Mouse (Mus musculus) kidney, postnatal 36 days (tissue): Measurements from ENCODE around the gene Dynlt1b.
"Not testable (repeated sequence)": the region's sequence is repeated elsewhere in the genome, so short reads cannot be mapped to it uniquely, and the experiment has no call there.

Experiments used
- DNase-seq, 2 experiments: peaks; one replicate each; pipeline ENCODE4 v3.0.0; 2021 to 2022; ENCODE audit warnings: mixed read lengths in 2 of 2

Gene Dynlt1b

DNA sequence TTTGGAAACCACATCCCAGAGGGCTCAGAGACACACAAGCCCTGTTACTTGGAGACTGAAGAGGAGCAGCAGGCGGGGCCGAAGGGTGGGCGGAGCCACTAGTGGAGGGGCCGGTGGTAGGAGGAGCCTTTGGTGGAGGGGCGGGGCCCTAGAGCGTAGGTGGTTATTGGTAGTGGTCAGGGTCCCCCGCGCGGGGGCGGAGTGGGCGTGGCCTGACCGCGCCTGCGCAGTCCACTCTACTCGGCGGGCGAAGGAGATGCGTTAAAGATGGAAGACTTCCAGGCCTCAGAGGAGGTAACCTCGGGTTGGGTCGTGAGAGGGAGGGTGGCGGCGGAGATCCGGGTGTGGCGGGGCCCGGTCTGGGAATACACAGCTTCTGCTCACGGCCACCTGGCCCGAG is at the start of gene Dynlt1b:
Gene Dynlt1b (plus strand): TSS at position 168 of the 400 bp plus-strand sequence.
- peak; percentile 100 for DNase-seq

DNA sequence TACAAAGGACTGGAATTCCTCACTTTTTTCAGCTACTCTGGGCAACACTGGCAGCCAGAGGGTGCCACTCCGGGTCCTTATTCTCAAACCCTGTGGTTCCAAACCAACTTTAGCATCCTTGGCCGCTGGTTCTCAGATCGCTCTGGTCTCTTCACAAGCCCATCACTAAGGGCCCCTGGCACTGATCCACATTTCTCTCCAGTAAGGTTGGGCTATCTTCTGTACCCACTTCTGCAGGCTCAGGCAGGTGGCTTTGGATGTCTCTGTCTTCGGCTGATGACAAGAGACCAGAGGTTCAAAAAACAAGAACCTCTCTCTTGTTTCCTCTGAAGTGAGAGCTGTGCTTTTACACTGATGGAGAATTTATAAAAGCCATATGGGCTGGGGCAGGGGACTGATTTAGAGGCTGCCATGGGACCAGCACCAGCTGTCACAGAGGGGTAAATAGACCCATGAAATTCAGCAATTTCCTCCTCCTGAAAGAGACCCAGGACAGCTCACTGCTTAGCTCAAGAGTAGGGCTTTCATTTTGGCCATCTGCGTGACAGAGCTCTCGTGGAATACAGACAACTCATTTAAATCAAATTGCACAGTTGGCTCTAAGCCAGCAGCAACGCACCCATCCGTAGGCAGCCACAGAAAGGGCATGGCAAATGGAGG is 49.6 kb upstream of the Dynlt1b start:
- not testable (repeated sequence) for DNase-seq

DNA sequence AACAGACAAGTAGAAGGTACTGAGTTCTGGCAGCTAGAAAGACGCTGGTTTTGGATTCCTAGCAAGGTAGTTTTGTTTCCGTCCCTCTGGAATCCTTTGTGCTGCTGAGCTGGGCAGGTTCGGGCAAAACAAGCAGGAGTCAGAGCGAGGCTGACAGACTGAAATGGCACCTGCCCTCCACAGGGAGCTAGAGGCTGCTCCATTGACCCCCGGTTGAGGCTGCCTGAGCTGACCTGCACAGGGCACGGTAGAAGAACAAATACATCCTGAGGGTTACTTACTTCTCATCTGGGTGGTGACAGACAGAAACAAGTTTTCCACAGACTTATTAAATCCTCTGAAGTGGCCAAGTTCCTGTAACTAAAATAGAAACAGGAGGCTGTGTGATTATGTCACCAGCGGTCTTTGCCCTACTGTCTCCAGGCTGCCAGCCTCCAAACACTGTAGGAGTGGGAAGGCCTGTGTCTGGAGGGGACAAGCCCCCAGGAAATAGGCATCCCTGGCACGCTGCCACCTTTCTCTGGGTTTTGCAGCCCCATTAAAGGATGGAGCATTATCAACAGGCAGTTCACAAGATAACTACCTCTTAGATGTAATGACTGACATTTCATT is 48.7 kb upstream of the Dynlt1b start:
- not testable (repeated sequence) for DNase-seq

DNA sequence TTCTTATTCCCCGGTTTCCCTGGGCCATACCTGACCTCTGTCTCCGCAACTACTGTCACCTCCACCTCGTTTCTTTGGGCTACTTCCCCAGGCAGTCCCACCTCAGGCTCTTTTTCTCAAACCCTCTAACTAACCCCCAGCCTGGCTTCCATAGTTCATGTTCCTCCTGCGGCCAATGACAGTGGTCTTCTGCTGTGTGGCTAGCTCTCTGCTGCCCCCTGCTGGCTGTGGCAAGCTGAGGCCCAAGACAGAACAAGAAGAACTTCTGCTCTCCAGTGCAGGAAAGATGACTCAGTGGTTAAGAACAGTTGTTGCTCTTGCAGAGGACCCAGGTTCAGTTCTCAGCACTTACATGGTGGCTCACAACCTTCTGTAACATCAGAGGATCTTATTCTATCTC is 43.0 kb upstream of the Dynlt1b start:
- DNase-seq, result not testable (repeated sequence)

DNA sequence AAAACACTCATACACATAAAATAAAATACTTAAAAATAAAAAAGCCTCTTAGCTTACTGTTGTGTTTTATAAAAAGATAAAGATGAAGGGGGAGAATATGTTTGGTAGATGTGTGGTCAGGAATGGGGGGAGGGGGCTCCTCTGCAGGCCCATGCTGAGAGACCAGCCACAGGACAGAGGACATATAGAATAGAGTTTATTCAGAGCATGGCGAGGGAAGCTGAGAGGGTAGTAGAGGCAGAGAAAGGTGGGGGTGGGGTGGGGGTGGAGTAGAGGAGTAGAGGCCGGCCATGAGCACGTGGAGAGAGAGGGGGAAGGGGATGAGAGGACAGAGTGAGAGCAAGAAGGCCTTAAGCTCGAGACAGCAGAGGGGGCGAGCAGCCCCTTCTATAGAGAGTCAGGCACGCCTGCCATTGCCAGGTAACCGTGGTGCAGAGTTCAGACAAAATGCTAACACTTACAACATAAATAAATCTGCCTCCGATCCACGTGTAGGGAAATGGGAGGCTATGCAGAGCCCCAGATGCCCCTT is 42.5 kb upstream of the Dynlt1b start:
- DNase-seq, result not testable (repeated sequence)

DNA sequence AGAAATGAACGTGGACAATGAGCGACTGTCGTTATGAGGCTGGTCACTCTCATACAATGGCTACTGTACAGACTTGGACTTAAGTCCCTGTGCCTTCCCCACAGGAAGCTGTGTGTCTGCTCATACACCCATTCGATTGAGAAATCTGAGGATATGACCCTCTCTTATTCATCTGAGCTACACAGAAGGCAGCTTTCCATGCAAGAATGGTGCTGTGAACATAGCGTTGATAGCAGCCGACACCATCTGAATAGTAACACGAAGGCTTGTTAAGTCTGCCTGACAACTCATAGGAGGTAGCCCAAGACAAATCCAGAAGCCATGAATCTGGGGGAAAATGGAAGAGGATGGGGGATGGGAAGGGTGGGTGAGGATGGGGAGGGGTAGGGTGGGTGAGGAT is 40.4 kb upstream of the Dynlt1b start:
- DNase-seq, result not testable (repeated sequence)

DNA sequence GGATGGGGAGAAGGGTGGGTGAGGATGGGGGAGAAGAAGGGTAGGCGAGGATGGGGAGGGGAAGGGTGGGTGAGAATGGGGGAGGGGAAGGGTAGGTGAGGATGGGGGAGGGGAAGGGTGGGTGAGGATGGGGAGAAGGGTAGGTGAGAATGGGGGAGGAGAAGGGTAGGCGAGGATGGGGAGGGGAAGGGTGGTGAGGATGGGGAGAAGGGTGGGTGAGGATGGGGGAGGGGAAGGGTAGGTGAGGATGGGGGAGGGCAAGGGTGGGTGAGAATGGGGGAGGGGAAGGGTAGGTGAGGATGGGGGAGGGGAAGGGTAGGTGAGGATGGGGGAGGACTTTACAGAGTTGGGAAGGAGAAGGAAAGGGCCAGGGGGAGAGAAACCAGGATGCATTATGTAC is 39.2 kb upstream of the Dynlt1b start:
- not testable (repeated sequence) for DNase-seq

DNA sequence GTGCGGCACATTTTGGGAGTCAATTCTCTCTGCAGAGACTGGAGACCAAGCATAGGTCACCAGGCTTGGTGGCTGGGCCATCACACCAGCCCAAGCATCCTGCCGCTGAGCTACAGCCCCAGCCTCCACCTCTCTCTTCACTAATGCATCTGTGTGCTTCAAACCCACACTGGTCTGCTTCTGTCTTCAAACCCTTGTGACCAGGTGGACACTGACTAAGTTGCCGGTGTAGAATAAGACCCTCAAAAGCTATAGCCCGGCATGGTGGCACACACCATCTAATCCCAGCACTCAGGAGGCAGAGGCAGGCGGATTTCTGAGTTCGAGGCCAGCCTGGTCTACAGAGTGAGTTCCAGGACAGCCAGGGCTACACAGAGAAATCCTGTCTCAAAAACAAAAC is 38.2 kb upstream of the Dynlt1b start:
- not testable (repeated sequence) for DNase-seq

DNA sequence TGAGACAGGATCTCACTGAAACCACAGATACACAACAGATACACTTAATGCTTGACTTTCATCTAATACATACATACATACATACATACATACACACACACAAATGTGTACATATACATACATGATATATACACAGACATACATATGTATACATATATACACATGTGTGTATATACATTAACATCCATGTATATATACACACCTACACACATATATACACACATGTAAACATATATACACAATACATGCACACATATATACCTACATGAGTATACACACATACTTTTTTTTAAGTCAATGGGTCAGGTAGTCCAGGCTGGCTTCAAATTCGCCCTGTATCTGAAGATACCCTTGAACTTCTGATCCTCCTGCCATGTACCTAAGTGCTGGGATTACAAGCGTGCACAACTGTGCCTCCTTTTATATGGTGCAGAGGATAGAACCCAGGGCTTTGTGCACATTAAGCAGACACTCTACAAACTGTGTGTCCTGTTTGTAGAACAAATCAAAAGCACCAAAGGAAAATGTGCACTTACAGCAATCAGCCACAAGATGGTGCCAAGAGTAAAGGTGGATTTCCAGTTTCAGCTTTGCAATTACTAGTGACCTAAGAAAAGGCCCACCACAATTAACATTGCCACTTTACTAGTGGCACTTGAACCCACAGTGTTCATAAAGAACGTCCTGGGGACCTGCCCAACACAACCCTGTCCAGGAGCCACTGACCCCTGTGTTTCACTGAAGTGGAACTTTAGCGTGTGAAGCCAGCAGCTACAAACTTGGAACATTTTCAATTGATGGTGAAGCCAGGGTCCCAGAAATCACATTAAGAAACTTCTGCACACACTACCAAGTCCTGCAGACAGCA is 37.2 kb upstream of the Dynlt1b start:
- DNase-seq, result not testable (repeated sequence)

DNA sequence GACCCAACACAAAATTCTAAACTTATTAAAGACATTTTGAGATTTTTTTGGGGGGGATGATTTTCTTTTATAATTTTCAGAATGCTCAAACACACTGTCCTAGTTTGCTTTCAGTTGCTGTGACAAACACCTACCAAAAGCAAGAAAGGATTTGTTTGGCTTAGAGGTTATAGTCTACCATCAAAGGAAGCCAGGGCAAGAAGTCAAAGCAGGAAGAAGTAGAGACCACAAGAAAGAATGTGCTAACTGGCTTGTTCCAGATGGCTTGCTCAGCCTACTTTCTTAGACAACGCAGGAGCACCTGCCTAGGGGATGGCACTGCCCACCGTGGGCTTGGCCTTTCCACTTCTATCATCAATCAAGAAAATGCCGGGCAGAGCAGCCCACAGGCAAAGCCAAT is 31.8 kb upstream of the Dynlt1b start:
- DNase-seq, result not testable (repeated sequence)

DNA sequence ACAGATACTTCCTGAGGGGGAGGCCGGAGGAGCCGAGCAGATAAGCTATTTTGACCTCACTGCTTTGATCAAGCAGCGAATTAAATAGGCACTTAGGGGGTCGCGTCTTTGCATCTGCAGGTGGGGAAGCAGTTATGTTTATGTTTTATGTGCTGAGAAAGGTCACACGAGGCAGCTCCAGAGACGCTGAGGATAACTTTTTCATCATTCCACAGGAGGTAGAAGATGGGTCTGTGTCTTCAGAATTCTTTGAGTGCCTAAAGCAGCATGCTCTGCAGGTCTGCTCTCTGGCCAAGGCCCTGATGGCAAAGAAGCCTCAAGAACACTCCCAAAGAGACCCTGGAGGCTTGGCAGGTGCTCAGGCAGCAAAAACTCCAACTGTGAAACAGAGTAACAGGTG is 31.1 kb upstream of the Dynlt1b start:
- not testable (repeated sequence) for DNase-seq

DNA sequence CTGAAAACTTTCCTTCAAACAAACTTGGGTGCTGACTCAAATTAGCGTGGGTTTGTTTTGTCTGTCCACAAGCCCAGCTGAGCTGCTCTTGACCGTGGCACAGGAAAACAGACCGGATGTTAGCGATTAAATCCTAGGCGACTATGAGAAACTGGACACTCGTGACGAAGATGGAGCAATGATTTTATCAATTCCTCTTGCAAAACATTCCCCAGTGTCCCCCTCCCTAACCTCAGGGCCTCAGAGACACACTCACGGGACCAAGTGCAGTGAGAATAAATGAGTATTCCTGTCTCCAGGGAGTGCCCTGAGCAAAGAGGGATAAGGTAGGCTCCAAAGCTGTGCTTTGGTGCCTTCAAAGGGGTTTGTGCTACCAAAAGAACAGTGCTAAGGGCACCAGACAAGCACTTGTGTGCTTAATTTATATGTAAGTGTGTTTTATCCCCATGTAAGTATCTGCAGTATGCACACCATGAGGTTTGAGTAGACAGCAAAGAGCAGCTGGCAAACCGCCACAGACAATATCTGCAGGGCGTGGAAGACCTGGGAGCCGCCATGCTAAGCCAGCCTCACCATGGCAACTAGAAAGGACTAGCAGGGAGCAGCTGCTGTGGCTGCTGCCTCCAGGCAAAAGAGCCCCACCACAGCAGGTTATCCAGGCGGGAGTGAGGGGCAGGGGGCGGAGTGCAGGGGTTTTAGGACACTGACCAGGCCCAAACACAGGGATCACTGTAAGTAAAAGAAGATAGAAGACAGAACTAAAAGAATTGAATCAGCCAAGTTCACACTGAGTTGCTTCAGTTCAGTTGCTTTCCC is 30.4 kb upstream of the Dynlt1b start:
- DNase-seq, result not testable (repeated sequence)

DNA sequence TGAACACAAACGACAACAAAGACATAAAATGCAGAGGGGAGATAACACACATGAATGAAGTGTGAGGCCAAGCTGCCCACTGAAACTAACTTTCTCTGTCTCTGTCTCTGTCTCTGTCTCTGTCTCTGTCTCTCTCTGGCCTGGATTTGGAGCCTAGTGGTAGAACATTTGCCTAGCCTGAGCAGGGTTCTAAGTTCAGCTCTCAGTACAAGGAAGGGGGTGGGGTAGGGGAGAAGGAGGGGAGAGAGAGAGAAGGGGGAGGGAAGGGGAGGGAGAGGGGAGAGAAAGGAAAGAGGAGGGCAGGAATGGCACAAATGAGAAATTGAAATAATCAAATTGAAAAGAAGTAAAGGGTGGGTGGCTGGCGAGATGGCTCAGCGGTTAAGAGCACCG is 29.8 kb upstream of the Dynlt1b start:
- DNase-seq, result not testable (repeated sequence)

DNA sequence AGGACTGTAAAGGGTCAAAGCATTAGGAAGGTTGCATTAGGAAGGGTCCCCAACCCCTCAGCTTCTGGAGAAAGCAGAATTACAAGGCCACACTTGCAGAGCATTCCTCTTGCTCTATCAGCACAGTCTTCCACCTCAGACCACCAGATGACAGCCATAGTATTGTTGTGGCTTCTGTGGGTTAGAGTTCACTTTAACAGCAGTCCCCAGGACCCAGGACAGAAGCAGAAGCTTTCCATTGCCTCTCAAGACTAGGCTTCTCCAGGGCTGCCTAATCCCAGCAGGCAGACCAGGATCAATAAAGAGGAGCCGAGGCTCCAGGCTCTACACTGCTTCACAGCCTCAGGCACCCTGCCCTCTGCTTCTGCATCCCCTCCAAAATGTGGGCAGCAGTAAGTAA is 25.4 kb upstream of the Dynlt1b start:
- not testable (repeated sequence) for DNase-seq

DNA sequence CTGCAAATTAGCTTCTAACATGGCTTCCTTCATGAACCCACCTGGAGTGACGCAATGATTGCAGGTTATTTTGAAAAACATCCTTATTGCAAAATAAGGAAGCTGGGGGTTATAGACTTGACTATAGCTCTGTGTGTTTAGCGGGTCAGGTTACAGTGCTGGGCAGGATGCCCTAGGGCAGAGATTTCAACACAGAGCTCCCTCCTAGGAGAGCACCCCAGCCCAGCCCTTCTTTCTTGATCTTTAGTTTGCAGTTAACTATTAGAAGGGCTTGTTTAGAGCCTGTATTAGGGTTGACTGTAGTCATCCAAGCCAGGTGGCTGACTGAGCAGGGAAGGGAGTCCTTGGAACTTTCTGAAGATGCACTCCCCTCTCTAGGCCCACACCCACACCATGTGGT is 22.9 kb upstream of the Dynlt1b start:
- DNase-seq, result not testable (repeated sequence)

DNA sequence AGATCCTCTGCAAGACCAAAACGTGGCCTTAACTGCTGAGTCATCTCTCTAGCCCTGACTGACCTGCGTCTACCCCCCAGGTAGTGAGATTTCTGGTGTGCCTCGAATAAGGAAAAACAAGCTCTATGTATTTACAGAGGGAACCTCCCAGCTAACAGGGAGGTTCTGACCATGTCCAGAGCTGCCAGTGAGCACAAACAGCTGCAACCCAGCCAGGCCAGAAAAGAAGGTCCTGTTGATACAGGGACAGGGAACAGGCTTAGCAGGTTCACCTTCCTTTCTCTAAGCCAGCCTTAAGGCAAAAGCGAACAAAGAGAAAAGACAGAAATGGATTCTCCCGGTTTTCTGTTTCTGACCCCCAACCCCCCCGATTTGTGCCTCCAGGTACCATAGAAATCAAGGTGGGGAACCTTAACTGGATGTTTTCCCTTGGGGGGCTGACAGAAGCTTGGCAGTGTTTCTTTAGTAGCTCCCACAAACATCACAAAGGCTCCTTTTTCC is 19.1 kb upstream of the Dynlt1b start:
- DNase-seq, result not testable (repeated sequence)

DNA sequence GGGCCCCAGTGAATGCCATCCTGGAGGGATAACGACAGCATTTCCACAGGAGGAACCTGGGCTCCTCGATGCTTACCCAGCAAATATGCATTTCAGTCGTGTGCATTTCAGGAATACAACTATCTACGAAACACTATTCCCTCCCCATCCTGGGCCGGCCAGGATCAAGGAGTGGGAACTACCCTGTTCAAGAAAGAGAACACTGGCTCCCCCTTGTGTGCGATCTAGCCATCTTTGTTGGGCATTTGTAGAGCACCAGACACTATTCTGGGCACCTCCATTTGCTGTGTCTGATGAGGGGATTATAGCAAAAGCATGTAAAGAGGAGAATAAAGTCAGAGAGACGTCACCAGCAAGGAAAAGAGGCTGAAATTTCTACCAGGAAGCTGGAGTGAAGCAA is 12.8 kb upstream of the Dynlt1b start:
- DNase-seq, result not testable (repeated sequence)

DNA sequence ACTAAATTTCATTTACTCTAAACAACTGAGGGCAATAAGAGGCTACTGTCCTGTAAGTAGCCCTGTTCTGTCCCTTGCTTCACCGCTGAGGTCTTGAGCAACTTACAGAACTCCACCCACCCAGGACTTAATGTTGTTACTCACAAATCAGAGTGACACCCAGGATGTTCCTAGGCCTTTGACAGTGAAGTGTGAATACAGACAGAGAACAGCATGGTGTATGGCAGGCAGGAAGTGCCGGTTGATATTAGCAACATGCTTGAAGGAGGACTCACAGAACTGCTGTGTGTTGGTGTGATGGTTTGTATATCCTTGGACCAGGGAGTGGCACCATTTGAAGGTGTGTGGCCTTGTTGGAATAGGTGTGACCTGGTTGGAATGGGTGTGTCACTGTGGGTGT is 9.4 kb upstream of the Dynlt1b start:
- not testable (repeated sequence) for DNase-seq

DNA sequence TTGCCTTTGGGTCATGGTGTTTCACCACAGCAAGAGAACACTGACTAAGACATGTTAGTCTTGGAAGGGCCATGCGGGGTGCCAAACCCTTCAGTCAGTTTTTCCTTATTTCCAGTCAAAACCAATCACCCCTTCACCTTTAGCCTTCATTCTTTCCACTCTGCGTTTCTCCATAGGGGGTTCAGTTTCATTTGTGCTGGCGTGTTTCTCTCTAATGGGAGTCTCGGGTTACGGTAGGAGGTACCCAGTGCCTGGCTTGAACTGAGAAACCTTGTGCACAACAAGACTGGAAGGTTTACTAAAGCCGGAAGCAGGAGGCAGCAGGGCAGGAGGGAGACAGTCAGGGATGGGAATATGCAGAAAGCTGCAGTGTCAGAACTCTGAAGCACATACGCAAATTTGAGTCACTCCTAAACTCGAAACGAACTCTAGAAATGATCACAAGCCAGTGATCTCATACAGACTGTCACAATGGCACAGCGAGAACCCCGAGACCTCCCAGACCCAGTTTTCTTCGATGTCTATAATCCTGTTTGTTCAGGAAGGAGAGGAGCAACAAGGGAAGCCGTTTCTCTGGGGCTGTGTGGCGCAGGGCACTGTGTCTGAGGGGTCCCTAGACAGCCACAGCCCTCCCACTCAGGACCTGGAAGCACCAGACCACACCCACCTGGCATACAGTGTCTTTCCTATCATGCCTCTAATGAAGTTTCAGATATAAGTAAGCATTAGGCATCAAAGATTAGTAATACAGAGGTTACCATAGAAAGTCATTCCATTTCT is 8.2 kb upstream of the Dynlt1b start:
- DNase-seq, result not testable (repeated sequence)

DNA sequence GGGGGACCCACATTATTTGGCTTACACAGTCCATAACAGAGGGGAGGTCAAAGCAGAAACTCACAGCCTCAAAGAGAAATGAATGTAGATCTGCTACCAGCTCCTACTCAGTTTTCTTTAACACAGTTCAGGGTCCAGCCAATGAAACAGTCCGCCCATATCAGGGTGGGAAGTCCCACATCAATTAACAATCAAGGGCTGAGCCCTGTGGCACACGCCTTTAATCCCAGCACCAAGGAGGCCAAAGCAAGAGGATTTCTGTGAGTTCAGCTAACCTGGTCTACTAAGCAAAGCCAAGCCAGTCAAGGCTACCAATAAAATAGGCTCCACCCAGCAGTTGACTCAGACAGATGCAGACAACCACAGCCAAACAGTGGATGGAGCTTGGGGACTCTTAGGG is 7.5 kb upstream of the Dynlt1b start:
- not testable (repeated sequence) for DNase-seq

DNA sequence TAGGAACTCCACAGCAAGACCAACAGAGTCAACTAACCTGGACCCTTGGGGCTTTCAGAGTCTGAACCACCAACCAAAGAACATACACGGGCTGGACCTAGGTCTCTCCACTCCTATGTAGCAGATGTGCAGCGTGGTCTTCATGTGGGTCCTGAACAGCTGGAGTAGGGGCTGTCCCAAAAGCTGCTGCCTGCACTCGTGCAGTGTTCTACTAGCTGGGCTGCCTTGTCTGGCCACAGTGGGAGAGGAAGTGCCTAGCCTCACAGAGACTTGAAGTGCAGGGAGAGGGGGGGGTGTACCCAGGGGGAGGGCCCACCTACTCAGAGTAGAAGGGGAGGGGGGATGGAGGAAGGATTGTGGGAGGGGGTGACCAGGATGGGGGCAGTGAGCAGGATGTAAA is 7.1 kb upstream of the Dynlt1b start:
- DNase-seq, result not testable (repeated sequence)
